Mouse (Mus musculus) brain, embryonic 14.5 days (tissue): Measurements from ENCODE around the gene Spdl1. TPM values are rescaled to one million over a fixed set of nuclear protein-coding genes. Genes with fewer than 3 reads are reported as not detected.
A peak's percentile ranks its signal among the peaks of the same experiment; 100 is the strongest.

ENCODE experiments used
- DNase-seq: peaks from one replicate; pipeline ENCODE4 v3.0.0-alpha.2; 2011; ENCODE audit warnings: low read depth
- CTCF ChIP-seq: fragments of 200-500 bp; IDR thresholded peaks from 2 replicates; pipeline ENCODE4 v1.5.1; 2012; ENCODE audit warnings: inconsistent platforms, mild to moderate bottlenecking, moderate library complexity, borderline replicate concordance; ENCODE audit not compliant: insufficient read depth, insufficient read length; ENCODE audit errors: extremely low read depth
- POLR2A ChIP-seq: fragments of 200-500 bp; IDR thresholded peaks from 2 replicates; pipeline ENCODE4 v1.6.1; 2012; ENCODE audit warnings: mild to moderate bottlenecking, inconsistent platforms, borderline replicate concordance; ENCODE audit not compliant: poor library complexity, insufficient read depth, insufficient read length, severe bottlenecking; ENCODE audit errors: extremely low read depth
- polyA plus RNA-seq: library from polyadenylated mRNA; depleted of rRNA; stranded (reverse); fragments of >200 nt; gene quantifications from 2 replicates; pipeline ENCODE4 v1.2.3, GENCODE M21; 2012; rRNA removed

Spdl1 gene
- polyA plus RNA-seq, result 5.4 and 7.7 TPM in 2 replicates

DNA sequence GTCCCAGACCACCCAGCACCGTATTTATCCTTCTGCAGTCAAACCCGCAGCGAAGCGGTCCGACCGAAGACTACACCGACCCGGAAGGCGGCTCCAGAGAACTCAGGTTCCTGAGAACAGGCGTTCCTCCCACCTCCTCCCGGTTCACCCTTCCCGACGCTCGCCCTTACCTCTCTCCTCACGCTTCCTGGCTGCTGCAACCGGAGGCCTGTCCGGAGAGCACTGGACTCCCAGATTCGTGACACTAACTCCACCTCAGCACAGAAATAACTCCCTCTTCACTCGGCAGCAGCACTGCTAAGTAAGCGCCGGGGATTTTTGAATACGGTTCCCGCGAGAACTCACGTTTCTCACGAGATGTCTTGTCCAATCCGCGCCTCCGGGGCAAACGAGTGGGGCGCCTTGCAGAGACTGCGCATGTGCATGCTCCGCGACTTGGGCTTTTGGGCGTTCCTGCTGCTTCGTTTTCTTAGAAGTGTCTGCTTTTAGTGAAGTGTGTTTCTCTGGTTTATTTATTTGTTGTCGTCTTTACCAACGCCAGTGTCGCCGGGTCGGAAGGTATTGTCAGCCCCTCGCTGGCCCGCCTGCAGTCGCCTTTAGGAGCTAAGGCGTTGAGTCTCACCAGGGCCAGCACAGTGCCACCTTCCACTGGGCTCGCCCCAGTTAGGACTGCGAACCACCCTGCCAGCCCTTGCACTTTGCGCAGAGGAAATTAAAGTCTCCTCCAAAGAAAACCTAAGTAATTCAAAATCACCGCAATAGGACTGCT is at the start of gene Spdl1:
Gene Spdl1, minus strand, starts transcription at position 324 of the 769 bp plus-strand sequence.
- peak; percentile 98 for DNase-seq
- TF ChIP-seq POLR2A (peak; percentile 6; the same call in 1 of the 2 replicates), CTCF (no peak)

DNA sequence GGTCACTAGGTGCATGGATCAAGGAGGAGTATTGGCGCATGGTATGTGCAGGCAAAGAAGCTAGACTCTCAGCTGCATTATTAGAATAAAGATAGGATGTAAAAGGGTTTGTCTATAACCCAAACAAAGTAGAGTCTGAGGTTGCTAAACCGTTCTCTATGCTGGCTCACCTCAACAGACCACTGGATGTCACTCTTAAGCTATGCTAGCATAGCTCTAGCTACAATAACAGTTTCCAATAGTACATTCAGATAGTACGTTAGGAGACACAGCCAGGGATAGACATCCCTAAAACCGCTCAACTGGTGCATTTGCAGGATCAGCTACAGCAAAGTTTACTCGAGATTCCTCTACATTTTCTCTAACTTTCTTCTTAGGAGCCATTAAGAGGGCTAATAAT is 48.1 kb upstream of the Spdl1 start:
- peak; percentile 67; the same call in 1 of the 2 replicates for TF ChIP-seq CTCF
- no peak for TF ChIP-seq POLR2A
- peak; percentile 77 for DNase-seq

DNA sequence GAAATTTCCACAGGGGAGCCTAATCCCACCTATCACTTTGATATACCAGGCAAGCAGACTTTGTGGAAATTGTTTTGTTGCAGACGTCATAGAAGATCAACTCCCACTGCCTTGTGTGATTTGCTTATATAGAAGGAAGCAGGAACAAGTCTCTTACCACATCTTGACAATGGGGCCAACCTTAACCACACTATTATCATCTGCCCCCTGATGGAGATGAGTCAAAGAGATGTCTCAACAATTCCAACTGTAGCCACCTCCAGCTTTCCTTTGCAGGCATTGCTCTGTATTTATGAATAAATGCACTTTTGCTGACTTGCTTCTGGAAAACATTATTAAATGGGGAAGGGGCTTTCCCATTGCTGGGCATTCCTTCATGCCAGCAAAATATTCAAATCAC is 46.2 kb upstream of the Spdl1 start:
- TF ChIP-seq POLR2A (no peak), CTCF (no peak)
- DNase-seq, result no peak

DNA sequence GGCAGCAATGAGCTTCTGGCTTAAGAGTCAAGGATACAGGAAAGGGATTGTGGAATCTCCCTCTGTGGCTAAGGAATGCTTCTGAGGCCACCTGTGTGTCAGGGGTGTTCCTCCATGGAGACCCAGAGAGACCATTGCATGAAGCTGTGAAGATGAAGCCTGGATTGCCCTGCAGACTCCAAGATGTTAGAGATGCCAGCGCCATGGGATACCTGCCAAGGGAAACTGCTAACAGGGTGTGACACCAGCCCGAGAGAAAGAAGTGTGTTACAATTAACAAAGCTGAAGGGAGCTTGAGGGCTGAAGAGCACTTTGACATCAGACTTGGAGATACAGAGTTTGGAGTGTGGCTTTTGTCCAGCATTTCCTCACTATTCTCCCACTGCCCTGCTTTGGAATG is 40.4 kb upstream of the Spdl1 start:
- no peak for DNase-seq
- no peak for TF ChIP-seq POLR2A
- TF ChIP-seq CTCF, result no peak

DNA sequence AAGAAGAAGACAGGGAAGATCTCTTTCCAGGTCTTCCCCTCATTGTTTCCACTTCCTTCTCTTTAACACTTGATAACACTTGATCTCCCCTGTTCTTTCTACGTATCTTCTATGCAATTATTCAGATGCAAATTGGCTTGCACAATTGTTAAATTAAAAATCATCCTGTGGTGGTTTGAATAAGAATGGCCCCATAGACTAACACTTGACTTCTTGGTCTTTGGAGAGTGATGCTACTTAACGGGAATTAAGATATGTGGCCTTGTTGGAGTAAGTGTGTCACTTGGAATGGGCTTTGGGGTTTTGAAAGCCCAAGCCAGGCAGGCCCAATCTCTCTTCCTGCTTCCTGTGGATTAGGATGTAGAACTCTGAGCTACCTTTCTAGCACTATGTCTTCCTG is 39.0 kb upstream of the Spdl1 start:
- DNase-seq, result no peak
- TF ChIP-seq CTCF (no peak), POLR2A (no peak)

DNA sequence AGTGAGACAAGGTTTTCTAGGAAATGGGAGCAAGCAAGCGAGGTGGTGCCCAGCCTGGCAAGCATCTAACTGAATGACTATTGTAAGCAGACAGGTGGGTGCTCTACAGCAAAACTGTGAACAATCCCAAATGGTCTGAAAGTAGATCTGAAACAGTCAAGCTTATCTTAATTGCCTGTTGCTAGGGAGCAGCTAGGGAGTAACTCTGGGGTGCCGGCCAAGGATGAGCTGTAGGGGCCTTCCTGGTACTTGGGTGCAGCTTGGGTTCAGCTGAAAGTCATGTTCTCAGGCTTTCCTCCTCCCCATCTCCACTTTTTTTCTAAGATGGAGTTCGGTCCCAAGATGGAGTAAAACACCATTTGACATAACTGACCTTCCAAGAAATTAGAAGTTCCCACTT is 38.5 kb upstream of the Spdl1 start:
- TF ChIP-seq POLR2A (no peak), CTCF (no peak)
- DNase-seq, result no peak

DNA sequence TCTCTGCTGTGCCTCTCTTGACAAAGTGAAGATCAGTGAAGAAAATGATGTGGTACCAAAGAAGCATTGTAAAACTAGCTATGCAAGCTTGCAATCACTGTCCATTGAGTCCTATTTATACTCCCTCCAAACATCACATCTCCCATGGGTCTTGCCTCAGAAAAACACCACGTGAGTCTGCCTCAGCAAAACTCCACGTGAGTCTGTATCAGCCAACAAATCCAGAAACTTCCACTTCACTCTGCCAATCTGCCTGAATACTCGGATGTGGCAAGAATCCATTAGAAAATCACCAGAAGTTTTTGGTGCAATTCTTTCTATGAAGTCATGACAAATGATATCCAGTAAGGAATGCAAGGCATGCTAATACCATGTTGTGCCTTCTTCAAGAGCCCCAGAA is 38.0 kb upstream of the Spdl1 start:
- DNase-seq, result no peak

DNA sequence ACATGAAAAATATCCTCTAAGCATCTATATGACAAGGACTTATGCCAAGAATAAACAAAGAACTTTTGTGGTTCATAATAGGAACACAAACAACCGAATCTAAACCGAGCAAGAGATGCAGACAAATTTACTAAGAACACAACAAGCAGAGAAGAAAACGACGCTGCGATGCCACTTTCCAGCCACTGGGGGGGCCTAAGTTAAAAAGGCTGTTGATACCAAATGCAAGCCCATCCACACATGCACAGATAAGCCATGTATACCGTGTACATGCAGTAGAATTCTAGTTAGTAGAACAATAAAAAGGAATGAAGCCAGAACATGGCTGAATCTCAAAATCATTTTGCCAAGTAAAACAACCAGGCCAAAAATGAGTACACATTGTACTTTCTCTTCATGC is 35.2 kb upstream of the Spdl1 start:
- TF ChIP-seq POLR2A, result no peak
- peak; percentile 52; the same call in 1 of the 2 replicates for TF ChIP-seq CTCF
- peak; percentile 40 for DNase-seq

More for the DNA sequence above, 38.0 kb upstream of the Spdl1 start:
- TF ChIP-seq CTCF (no peak), POLR2A (no peak)

DNA sequence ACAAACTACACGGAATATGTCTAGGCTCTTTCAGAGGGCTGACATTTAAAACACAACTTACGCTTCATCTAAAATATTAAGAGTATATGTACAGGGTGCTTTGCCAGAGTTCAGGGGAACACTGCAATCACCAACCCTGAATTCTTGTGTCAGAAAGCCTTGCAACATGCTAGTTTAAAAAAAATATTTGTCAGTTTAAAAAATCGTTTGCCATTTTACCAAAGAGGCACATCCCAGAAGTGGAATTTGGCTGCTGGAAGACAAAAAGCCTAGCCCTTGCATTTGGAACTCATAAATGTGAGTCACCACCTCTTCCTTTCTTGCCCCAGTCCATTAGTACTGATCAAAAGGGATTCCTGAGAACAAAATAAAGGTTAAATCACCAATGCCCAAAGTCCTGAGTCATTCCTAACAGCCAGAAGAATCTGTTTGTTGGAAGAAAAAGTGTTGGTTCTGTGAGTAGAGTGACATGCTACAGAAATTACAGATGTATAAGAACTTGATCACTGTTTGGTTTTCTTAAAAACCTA is 32.4 kb upstream of the Spdl1 start:
- no peak for DNase-seq
- no peak for TF ChIP-seq POLR2A
- TF ChIP-seq CTCF, result no peak

DNA sequence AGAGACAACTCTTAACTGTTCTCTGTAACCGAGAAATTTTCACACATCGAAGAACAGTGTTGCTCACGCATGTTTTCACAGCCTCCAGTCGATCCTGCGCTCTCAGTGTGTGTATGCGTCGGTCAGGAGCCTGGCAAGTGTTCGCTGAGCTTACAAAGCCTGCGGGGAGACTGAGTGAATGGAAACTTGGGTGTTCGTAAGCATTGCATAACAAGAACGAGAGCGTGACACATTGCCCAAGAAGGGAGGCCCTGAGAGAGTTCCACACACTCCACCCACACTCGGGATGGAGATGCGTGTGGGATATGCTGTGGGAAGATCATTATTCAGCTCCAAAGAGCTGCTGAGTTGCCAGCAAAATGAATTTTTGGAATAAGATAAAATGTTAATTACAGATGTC is 31.7 kb upstream of the Spdl1 start:
- DNase-seq, result no peak
- no peak for TF ChIP-seq POLR2A
- no peak for TF ChIP-seq CTCF

DNA sequence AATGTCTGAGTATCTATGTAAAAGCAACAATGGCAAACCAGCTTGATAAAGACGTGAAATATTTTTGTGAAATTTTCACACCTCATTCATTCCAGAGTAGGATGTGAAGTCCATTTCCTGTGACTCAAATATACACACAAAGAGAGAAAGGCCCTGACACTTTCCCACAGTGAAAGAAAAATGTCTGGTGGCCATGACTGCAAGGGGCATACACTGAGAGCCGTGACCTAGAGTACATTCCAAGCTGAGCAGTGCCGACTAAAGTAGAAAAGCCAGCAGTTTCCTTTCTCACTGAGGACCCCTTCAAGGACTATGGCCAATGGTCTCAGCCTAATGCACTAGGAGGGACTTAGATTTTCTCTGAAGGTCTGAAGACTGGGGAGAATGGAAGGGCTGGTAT is 23.2 kb upstream of the Spdl1 start:
- no peak for DNase-seq
- TF ChIP-seq CTCF (no peak), POLR2A (no peak)

DNA sequence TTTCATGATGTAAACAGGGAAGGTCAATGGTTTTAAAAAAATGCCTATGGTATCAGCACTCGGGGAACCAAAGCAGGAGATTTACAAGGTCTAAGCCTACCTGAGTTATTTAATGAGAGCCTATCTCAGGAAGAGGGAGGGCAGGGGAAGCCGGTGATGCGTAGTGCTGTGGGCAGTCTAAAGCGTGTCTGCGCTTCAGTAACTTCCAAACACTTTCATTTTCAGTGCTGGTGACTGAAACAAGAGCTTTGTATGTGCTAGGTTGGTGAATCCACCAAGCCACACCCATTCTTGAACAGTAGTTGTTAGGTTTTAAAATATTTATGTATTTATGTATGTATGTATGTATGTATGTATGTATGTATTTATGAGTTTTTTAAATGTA is 12.8 kb upstream of the Spdl1 start:
- DNase-seq, result no peak
- no peak for TF ChIP-seq POLR2A
- TF ChIP-seq CTCF, result no peak

DNA sequence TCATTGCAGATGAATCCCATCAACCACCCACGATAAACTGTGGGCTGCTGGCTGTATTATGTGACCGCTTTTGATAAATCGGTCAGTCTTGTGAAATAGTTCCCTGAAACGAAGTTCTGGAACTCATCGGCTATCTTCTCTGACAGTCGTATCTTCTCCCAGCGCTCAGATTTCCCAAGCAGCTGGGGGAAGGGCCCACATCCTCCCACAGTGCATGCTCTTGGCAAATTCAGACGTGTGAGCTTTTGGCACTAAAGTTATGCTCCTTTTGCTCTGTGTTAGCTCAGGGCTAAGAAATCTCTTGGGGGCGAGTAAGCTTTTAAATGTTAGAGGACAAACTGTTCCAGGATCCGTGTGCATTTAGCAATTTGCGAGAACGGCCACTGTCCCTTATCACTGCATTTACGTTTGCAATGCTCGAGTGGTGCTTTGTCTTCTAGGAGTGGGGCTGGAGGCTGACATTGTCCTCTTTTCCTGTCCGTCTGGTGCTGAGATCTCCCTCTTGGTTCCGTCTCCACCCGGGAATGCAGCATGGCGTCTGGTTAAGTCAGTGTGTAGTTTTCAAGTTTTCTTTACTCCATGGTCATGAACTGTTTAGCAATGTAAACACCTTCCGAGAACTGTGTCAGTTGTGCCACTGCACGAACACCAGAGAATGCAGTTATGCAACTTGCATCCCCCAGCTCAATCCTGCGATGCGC is 12.3 kb upstream of the Spdl1 start:
- no peak for DNase-seq
- TF ChIP-seq CTCF, result no peak
- no peak for TF ChIP-seq POLR2A
